Mouse (Mus musculus): ENCODE measurements around the gene Mrps17.

The Mrps17 gene

GRCm38 (mm10) chr5:129742903-129743488 is 27.7 kb downstream of the Mrps17 start:
- DNase-seq (ENCODE audit: inconsistent ontology term): no peak

GRCm38 (mm10) chr5:129744050-129744449 is 28.8 kb downstream of the Mrps17 start:
- no peak for DNase-seq (ENCODE audit: inconsistent ontology term)

GRCm38 (mm10) chr5:129756886-129757285 is 41.6 kb downstream of the Mrps17 start:
- no peak for DNase-seq (ENCODE audit: inconsistent ontology term)

- no peak for DNase-seq (ENCODE audit: inconsistent ontology term)
Observed at GRCm38 (mm10) chr5:129759929-129760480, 44.7 kb downstream of the Mrps17 start.

GRCm38 (mm10) chr5:129761865-129762540 is 46.7 kb downstream of the Mrps17 start:
- peak; percentile 87 for DNase-seq (ENCODE audit: inconsistent ontology term)

GRCm38 (mm10) chr5:129770443-129771355 is 55.4 kb downstream of the Mrps17 start:
- DNase-seq (ENCODE audit: inconsistent ontology term): no peak
